Mouse (Mus musculus): ENCODE data around the gene Man1b1.

Gene Man1b1

GRCm38 (mm10) chr2:25332286-25333160 lies at the start of gene Man1b1:
Gene Man1b1 (plus strand): TSS chr2:25332338.
- DNase-seq = peak; percentile 99 to 100

- DNase-seq = no peak
These were observed 46.6 kb upstream of the Man1b1 start for GRCm38 (mm10) chr2:25285551-25285950.

- no peak for DNase-seq
These were observed 45.8 kb upstream of the Man1b1 start for GRCm38 (mm10) chr2:25286314-25286713.

- DNase-seq = peak; percentile 47 to 65
These were observed 45.1 kb upstream of the Man1b1 start for GRCm38 (mm10) chr2:25286837-25287636.

- DNase-seq = no peak
These were observed 44.0 kb upstream of the Man1b1 start, which contains the start of gene Tmem210 for GRCm38 (mm10) chr2:25287927-25288649. Gene Tmem210 (plus strand): TSS chr2:25288145.

- DNase-seq = no peak
These were observed 43.3 kb upstream of the Man1b1 start for GRCm38 (mm10) chr2:25288734-25289345.

- DNase-seq = peak; percentile 82 to 89
These were observed 42.5 kb upstream of the Man1b1 start, which contains the start of gene Lrrc26 for GRCm38 (mm10) chr2:25289651-25290050. Gene Lrrc26 (plus strand): TSS chr2:25289915.

- peak; percentile 34 to 62 for DNase-seq
These were observed 41.9 kb upstream of the Man1b1 start for GRCm38 (mm10) chr2:25290101-25290815.

GRCm38 (mm10) chr2:25290816-25291130 lies 41.4 kb upstream of the Man1b1 start:
- DNase-seq = peak in 1 of 2 experiments; percentile 19

- peak in 1 of 2 experiments; percentile 22 for DNase-seq
These were observed 40.7 kb upstream of the Man1b1 start for GRCm38 (mm10) chr2:25291184-25292053.

- DNase-seq = peak in 1 of 2 experiments; percentile 14
These were observed 40.0 kb upstream of the Man1b1 start for GRCm38 (mm10) chr2:25292054-25292544.

- DNase-seq = peak; percentile 75 to 88
These were observed 39.3 kb upstream of the Man1b1 start for GRCm38 (mm10) chr2:25292856-25293255.

- no peak for DNase-seq
These were observed 38.4 kb upstream of the Man1b1 start for GRCm38 (mm10) chr2:25293706-25294105.

GRCm38 (mm10) chr2:25297093-25297492 lies 35.0 kb upstream of the Man1b1 start:
- DNase-seq = no peak

- DNase-seq = no peak
These were observed 34.1 kb upstream of the Man1b1 start for GRCm38 (mm10) chr2:25298046-25298445.

- no peak for DNase-seq
These were observed 28.7 kb upstream of the Man1b1 start for GRCm38 (mm10) chr2:25303452-25303851.

GRCm38 (mm10) chr2:25303931-25304656 lies 28.0 kb upstream of the Man1b1 start:
- DNase-seq = no peak

- peak in 1 of 2 experiments; percentile 42 for DNase-seq
These were observed 27.2 kb upstream of the Man1b1 start for GRCm38 (mm10) chr2:25304657-25305541.
